Mouse (Mus musculus) brain, embryonic 14.5 days (tissue): ENCODE data around the gene Hvcn1.

ENCODE experiments used
- CTCF ChIP-seq: fragments of 200-500 bp; IDR thresholded peaks from 2 replicates; pipeline ENCODE4 v1.5.1; 2012; ENCODE audit warnings: inconsistent platforms, mild to moderate bottlenecking, moderate library complexity, borderline replicate concordance; ENCODE audit not compliant: insufficient read depth, insufficient read length; ENCODE audit errors: extremely low read depth
- POLR2A ChIP-seq: fragments of 200-500 bp; IDR thresholded peaks from 2 replicates; pipeline ENCODE4 v1.6.1; 2012; ENCODE audit warnings: mild to moderate bottlenecking, inconsistent platforms, borderline replicate concordance; ENCODE audit not compliant: poor library complexity, insufficient read depth, insufficient read length, severe bottlenecking; ENCODE audit errors: extremely low read depth

GRCm38 (mm10) chr5:122243781-122244523 lies 37.3 kb downstream of the Hvcn1 start:
- TF ChIP-seq CTCF = no peak
- TF ChIP-seq POLR2A = no peak
